29 mouse cellular contexts compared by ENCODE assay signal in genomic region chr6:18270983-18271382, GRCm38 (mm10).
DNase-seq lines count a peak whose midpoint lies in the region; ATAC-seq and TF ChIP-seq lines count a peak whose summit lies in the region.
"Had no signal": no experiment of that assay in that cellular context is flagged by ENCODE, and none has a peak within 500 bp of the region (broad histone marks: within the 10 kb centered on the region; RNA-seq: fewer than 3 reads in every experiment).

No protein-coding gene starts in this region.

- peak; percentile 62; the same call in 1 of the 2 replicates for ATAC-seq in lung, postnatal 0 days
- ATAC-seq in intestine, embryonic 16.5 days = peak; percentile 76
- ATAC-seq: forebrain, embryonic 16.5 days; liver, embryonic 12.5 days; liver, postnatal 0 days had no signal

- no peaks in the 10 kb centered on the region for H3K27me3 ChIP-seq in lung, postnatal 0 days (replicated peaks; ENCODE audit: insufficient read depth, low read length)
- no peaks in the 10 kb centered on the region for H3K27me3 ChIP-seq in intestine, embryonic 16.5 days (replicated peaks; ENCODE audit: control insufficient read depth, insufficient read depth, low read length)
- H3K27me3 ChIP-seq: embryonic facial prominence, embryonic 12.5 days; hindbrain, embryonic 13.5 days; kidney, embryonic 15.5 days; liver, embryonic 12.5 days; neural tube, embryonic 15.5 days had no signal

- H3K9ac ChIP-seq in lung, postnatal 0 days (replicated peaks; ENCODE audit: low read depth) = no peak overlapping the region
- H3K9ac ChIP-seq in intestine, embryonic 16.5 days (ENCODE audit: low read depth, low read length) = no peak overlapping the region
- H3K9ac ChIP-seq: embryonic facial prominence, embryonic 12.5 days; hindbrain, embryonic 13.5 days; kidney, embryonic 15.5 days; liver, embryonic 12.5 days; liver, postnatal 0 days; neural tube, embryonic 15.5 days had no signal

- DNase-seq in lung, postnatal 0 days (ENCODE audit: low spot score) = peak; percentile 67
- no peak for DNase-seq in lung, postnatal 25 days (ENCODE audit: low spot score)
- DNase-seq in R1 (ENCODE audit: low read depth, low spot score) = peak; percentile 6
- DNase-seq in gastrocnemius, postnatal 25 days = no peak
- no peak for DNase-seq in layer of hippocampus, adult 8-10 months (ENCODE audit: low spot score in 2 of 2)
- DNase-seq in kidney, postnatal 25 days = no peak
- DNase-seq: adrenal gland, postnatal 10 days; cerebellum, adult 8-10 months; cerebellum, postnatal 36 days; gastrocnemius, postnatal 10 days; heart, adult 11 months; heart, postnatal 4 days; kidney, adult 18-20 months; kidney, postnatal 36 days; layer of hippocampus, postnatal 36 days; left cerebral cortex, postnatal 4 days; liver, postnatal 0 days; midbrain, embryonic 14.5 days; right cerebral cortex, postnatal 4 days had no signal

- no peak overlapping the region for H3K4me2 ChIP-seq in lung, postnatal 0 days (replicated peaks; ENCODE audit: low read depth, low read length)
- no peak overlapping the region for H3K4me2 ChIP-seq in intestine, embryonic 16.5 days (ENCODE audit: low read depth, low read length)
- H3K4me2 ChIP-seq: embryonic facial prominence, embryonic 12.5 days; hindbrain, embryonic 13.5 days; kidney, embryonic 15.5 days; liver, embryonic 12.5 days; neural tube, embryonic 15.5 days had no signal

- H3K4me3 ChIP-seq in lung, postnatal 0 days (ENCODE audit: low read depth, low read length) = no peak overlapping the region
- no peak overlapping the region for H3K4me3 ChIP-seq in intestine, embryonic 16.5 days (ENCODE audit: low read length)
- H3K4me3 ChIP-seq: embryonic facial prominence, embryonic 12.5 days; heart, embryonic 10.5 days; hindbrain, embryonic 13.5 days; kidney, embryonic 15.5 days; layer of hippocampus, adult 2 months; liver, embryonic 12.5 days; neural tube, embryonic 15.5 days had no signal

- 0 out of 2 replicates have a peak, but pooled peaks have one; percentile 27 for TF ChIP-seq EP300 in lung, postnatal 0 days (IDR thresholded peaks at IDR 0.05)

- no peaks in the 10 kb centered on the region for H3K4me1 ChIP-seq in lung, postnatal 0 days (ENCODE audit: insufficient read depth, low read depth, low read length)
- H3K4me1 ChIP-seq in intestine, embryonic 16.5 days (ENCODE audit: control insufficient read depth, insufficient read depth, low read length) = no peaks in the 10 kb centered on the region
- H3K4me1 ChIP-seq: embryonic facial prominence, embryonic 12.5 days; heart, embryonic 10.5 days; hindbrain, embryonic 13.5 days; kidney, embryonic 15.5 days; liver, embryonic 12.5 days; neural tube, embryonic 15.5 days had no signal

- no peak for TF ChIP-seq CTCF in lung, postnatal 0 days (IDR thresholded peaks at IDR 0.05)

- 23% methylated on average over 1 of the region's 1 CpGs for WGBS in lung, postnatal 0 days
- WGBS in intestine, embryonic 16.5 days = 20% methylated on average over 1 of the region's 1 CpGs

- H3K27ac ChIP-seq in lung, postnatal 0 days (ENCODE audit: low read length) = no peak overlapping the region
- H3K27ac ChIP-seq in intestine, embryonic 16.5 days (ENCODE audit: low read length) = no peak overlapping the region
- H3K27ac ChIP-seq: embryonic facial prominence, embryonic 12.5 days; heart, embryonic 10.5 days; hindbrain, embryonic 13.5 days; kidney, embryonic 15.5 days; layer of hippocampus, adult 2 months; liver, embryonic 12.5 days; macrophage; neural tube, embryonic 15.5 days had no signal

- H3K36me3 ChIP-seq in lung, postnatal 0 days (ENCODE audit: insufficient read depth, low read length) = no peaks in the 10 kb centered on the region
- no peaks in the 10 kb centered on the region for H3K36me3 ChIP-seq in intestine, embryonic 16.5 days (ENCODE audit: control insufficient read depth, insufficient read depth, low read length)
- H3K36me3 ChIP-seq: embryonic facial prominence, embryonic 12.5 days; heart, embryonic 10.5 days; hindbrain, embryonic 13.5 days; kidney, embryonic 15.5 days; liver, embryonic 12.5 days; neural tube, embryonic 15.5 days had no signal

- H3K9me3 ChIP-seq in lung, postnatal 0 days (ENCODE audit: low read length) = no peaks in the 10 kb centered on the region
- no peaks in the 10 kb centered on the region for H3K9me3 ChIP-seq in intestine, embryonic 16.5 days (ENCODE audit: control insufficient read depth, low read length)
- H3K9me3 ChIP-seq: embryonic facial prominence, embryonic 12.5 days; heart, embryonic 10.5 days; hindbrain, embryonic 13.5 days; kidney, embryonic 15.5 days; liver, embryonic 12.5 days; neural tube, embryonic 15.5 days had no signal

Comparison
In these comparisons a context has a peak if more than half of its experiments do, and no peak if none do; other contexts are left out.
1. DNase-seq: peak in lung, postnatal 0 days (single experiment) and R1 (single experiment); none in lung, postnatal 25 days (single experiment), gastrocnemius, postnatal 25 days (single experiment), layer of hippocampus, adult 8-10 months (0 of 2) and kidney, postnatal 25 days (0 of 2).